Mouse (Mus musculus) small intestine, adult 10 weeks (tissue): ENCODE measurements around the gene Tcf7. TPM values are rescaled to one million over a fixed set of nuclear protein-coding genes. Genes with fewer than 3 reads are reported as not detected.

Source experiments
- polyA plus RNA-seq: library from polyadenylated mRNA; stranded (reverse); fragments of 350-450 nt; fragmentation: Illumina TruSeq; extraction: RNeasy Lipid Tissue Mini Kit (QIAGEN cat#74804); gene quantifications from one replicate; pipeline ENCODE4 v1.2.3, GENCODE M21; 2014; ENCODE audit warnings: low replicate concordance

Tcf7 gene
- 4.4 TPM for polyA plus RNA-seq

DNA sequence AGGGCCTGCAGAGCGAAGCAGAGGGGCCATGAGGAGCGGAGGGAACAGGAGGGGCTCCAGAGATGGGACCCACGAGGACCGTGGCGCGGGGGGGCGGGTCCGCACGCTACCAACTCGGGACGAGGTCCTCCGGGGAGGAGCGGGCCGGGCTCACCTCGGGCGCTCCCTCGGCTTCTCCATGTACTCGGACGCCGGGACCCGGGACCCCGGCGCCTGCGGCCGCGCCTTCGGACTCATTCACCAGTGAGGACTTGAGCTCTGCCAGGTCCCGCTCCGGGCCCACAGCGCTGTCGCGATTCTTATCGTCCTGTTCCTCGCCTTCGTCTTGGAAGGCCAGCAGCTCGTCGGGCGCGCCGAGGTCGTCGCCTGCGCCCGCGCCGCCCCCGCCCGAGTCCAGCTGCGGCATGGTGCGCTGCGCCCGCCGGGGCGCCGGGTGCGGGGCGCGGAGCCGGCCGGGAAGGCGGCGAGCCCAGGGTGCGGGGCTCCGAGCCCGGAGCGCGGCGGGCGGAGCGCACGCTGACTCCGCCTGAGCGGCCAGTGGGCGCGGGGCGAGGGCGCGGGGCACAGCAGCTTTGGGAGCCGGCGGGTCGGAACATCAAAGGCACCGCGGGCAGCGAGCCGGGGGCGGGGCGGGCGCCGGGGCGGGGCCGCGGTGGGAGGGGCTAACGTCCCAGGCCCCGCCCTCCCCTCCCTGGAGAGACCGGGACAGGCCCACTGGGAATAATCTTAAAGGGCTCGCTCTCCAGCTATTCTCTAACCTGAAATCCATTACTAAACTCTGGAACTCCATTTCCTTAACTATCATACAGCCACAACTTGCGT lies at the start of gene Tcf7:
Tcf7 (minus strand) TSS at position 241 of the 822 bp plus-strand sequence.

GRCm38 (mm10) chr11:52231606-52232541 lies 50.9 kb downstream of the Tcf7 start, which contains the start of gene Skp1a:
Gene Skp1a (plus strand): TSS chr11:52231995.

GRCm38 (mm10) chr11:52213887-52214286 lies 68.9 kb downstream of the Tcf7 start, which contains the start of gene Olfr1371:
Gene Olfr1371 (minus strand): TSS chr11:52213987.

Other genes with a start within 250 kb of the Tcf7 start
- gene Ppp2ca, start 184.3 kb downstream of the Tcf7 start, polyA plus RNA-seq = 137 TPM
- gene Olfr1373, start 137.5 kb downstream of the Tcf7 start, polyA plus RNA-seq = not detected
- gene Olfr1371, start 69.0 kb downstream of the Tcf7 start, polyA plus RNA-seq = not detected
- gene Skp1a, start 51.0 kb downstream of the Tcf7 start, polyA plus RNA-seq = 744 TPM
- 293 TPM for gene Vdac1, start 77.8 kb upstream of the Tcf7 start, polyA plus RNA-seq
- gene 9530068E07Rik, start 113.4 kb upstream of the Tcf7 start, polyA plus RNA-seq = 56.7 TPM